Mouse (Mus musculus): ENCODE measurements at regions not wholly inside any gene's neighbourhood (a gene's known extent, or its start where the extent isn't known, plus 50 kb on each side); places are given as distances from the start of the nearest gene placed in this dataset.

DNA sequence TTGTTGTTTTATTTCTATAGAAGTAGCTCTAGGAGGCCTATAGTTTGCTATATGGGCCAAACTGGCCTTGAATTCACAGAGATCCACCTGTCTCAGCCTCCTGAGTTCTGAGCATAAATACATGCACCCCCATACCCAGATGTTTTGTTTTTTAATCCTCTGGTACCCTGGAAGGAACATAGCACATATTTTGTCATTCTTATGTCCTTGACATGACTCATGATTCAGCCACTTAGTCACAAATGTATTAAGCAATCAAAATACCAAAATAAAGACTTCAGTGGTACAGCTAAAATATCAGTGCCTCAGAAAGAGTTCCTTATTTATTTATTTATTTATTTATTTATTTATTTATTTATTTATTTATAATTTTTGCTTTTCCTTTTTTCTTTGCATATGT lies 1428.3 kb downstream of the Gsdmc2 start:
- TF ChIP-seq CTCF (IDR thresholded peaks at IDR 0.05; ENCODE audit: extremely low read depth, insufficient read length, insufficient replicate concordance, low read depth, low read length) = no peak
- no peak for TF ChIP-seq POLR2A (IDR thresholded peaks at IDR 0.05; ENCODE audit: low read depth, low read length)
- Histone ChIP-seq H3K36me3 (ENCODE audit: control insufficient read depth, insufficient read depth, low read length) (no peaks in the 10 kb centered on the region), H3K27ac (ENCODE audit: insufficient read depth, low read depth, low read length) (no peak overlapping the region), H3K4me3 (ENCODE audit: low read depth, low read length) (no peak overlapping the region), H3K27me3 (ENCODE audit: control insufficient read depth, insufficient read depth, low read length) (no peaks in the 10 kb centered on the region), H3K4me1 (ENCODE audit: control insufficient read depth, insufficient read depth, insufficient read length, low read length) (no peaks in the 10 kb centered on the region)

DNA sequence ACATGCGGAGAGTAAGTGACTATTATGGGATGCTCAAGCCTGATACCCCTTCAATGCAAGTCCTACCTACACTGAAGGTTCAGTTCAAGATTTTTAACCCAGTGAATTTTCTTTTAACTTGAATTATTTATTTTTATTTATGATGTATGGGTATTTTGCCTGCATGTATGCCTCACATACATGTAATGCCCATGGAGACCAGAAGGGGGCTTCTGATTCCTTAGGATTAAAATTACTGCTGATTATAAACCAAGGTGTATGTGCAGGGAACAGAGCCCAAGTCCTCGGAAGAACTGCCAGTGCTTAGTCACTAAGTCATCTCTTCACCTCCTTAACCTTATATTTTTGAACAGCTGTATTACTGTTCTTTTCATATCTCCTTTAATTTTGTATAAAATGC lies 1431.3 kb downstream of the Gsdmc2 start:
- H3K36me3 ChIP-seq (ENCODE audit: control insufficient read depth, insufficient read depth, low read length) = no peaks in the 10 kb centered on the region
- H3K4me3 ChIP-seq (ENCODE audit: low read depth, low read length) = no peak overlapping the region
- H3K4me1 ChIP-seq (ENCODE audit: control insufficient read depth, insufficient read depth, insufficient read length, low read length) = no peaks in the 10 kb centered on the region
- 94% methylated on average over 2 of the region's 2 CpGs for WGBS
- H3K27me3 ChIP-seq (ENCODE audit: control insufficient read depth, insufficient read depth, low read length) = no peaks in the 10 kb centered on the region
- H3K27ac ChIP-seq (ENCODE audit: insufficient read depth, low read depth, low read length) = no peak overlapping the region
- TF ChIP-seq CTCF (IDR thresholded peaks at IDR 0.05; ENCODE audit: extremely low read depth, insufficient read length, insufficient replicate concordance, low read depth, low read length) = no peak

DNA sequence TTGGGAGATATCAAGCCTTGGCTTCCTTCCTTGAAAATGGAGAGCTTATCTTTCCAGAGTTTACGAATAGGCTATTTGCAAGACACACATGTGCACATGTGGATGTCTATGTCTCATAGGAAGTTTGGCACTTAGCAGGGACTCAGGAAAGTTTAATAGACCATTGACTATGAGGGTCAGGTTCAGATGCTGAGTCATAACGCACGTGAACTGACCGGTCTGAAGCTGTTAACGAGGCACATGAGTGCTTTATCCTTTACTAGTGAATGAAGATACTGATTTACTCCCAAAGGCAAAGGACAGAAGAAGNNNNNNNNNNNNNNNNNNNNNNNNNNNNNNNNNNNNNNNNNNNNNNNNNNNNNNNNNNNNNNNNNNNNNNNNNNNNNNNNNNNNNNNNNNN lies 1442.8 kb downstream of the Gsdmc2 start:
- no peaks in the 10 kb centered on the region for H3K4me1 ChIP-seq (ENCODE audit: control insufficient read depth, insufficient read depth, insufficient read length, low read length)
- H3K36me3 ChIP-seq (ENCODE audit: control insufficient read depth, insufficient read depth, low read length) = no peaks in the 10 kb centered on the region
- no peak overlapping the region for H3K4me3 ChIP-seq (ENCODE audit: low read depth, low read length)
- no peaks in the 10 kb centered on the region for H3K27me3 ChIP-seq (ENCODE audit: control insufficient read depth, insufficient read depth, low read length)
- 76% methylated on average over 5 of the region's 5 CpGs for WGBS
- H3K27ac ChIP-seq (ENCODE audit: insufficient read depth, low read depth, low read length) = no peak overlapping the region
- TF ChIP-seq POLR2A (IDR thresholded peaks at IDR 0.05; ENCODE audit: low read depth, low read length) (no peak), CTCF (IDR thresholded peaks at IDR 0.05; ENCODE audit: extremely low read depth, insufficient read length, insufficient replicate concordance, low read depth, low read length) (no peak)

DNA sequence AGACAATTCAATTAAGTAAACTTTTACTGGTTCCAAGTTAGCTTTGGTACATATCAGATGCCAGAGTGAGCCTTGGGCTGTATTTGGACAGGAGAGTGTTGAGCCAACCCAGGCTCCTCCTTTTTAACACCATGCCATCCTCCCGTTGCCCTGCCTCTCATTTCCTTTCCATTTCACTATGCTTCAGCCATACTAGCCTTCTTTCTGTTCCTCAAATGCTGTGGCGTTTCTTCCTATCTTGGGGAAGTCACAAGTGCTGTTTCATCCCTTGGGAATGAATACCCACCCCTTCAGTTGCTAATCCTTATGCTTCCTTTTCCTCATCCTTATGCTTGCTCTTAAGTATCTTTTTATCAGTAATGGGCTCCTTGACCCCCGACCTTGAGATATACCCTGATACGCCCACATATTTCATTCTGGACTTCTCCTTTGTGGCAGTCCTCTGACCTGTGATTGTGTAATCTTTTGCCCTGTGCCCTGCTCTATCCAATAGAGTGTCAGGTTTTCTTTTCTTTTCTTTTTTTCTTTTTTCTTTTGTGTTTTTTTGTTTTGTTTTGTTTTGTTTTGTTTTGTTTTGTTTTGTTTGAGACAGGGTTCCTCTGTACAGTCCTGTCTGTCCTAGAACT lies 1443.9 kb downstream of the Gsdmc2 start:
- WGBS = 47% methylated on average over 4 of the region's 4 CpGs
- no peaks in the 10 kb centered on the region for H3K36me3 ChIP-seq (ENCODE audit: control insufficient read depth, insufficient read depth, low read length)
- TF ChIP-seq CTCF (IDR thresholded peaks at IDR 0.05; ENCODE audit: extremely low read depth, insufficient read length, insufficient replicate concordance, low read depth, low read length) (no peak), POLR2A (IDR thresholded peaks at IDR 0.05; ENCODE audit: low read depth, low read length) (no peak)
- H3K27me3 ChIP-seq (ENCODE audit: control insufficient read depth, insufficient read depth, low read length) = no peaks in the 10 kb centered on the region
- no peak overlapping the region for H3K4me3 ChIP-seq (ENCODE audit: low read depth, low read length)
- H3K27ac ChIP-seq (ENCODE audit: insufficient read depth, low read depth, low read length) = no peak overlapping the region
- H3K4me1 ChIP-seq (ENCODE audit: control insufficient read depth, insufficient read depth, insufficient read length, low read length) = no peaks in the 10 kb centered on the region

DNA sequence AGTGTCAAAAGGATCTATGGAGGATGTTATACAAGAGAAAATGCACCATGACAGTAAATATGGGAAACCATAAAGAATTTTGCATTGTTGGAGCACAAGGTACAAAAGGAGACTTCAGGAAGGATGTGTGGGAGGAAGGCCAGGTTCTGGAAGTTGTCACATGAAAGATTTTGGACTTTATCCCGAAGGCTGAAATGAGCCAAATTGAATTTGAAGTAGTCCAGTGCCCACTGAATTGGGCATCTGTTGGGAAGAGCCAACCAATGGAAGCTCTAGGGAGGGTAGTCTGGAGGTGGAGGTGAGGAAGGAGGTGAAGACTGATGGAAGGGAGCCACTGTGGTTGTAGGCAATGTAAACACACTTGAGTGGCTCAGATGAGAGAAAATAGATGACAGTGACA lies 1445.6 kb downstream of the Gsdmc2 start:
- TF ChIP-seq CTCF (IDR thresholded peaks at IDR 0.05; ENCODE audit: extremely low read depth, insufficient read length, insufficient replicate concordance, low read depth, low read length) = no peak
- TF ChIP-seq POLR2A (IDR thresholded peaks at IDR 0.05; ENCODE audit: low read depth, low read length) = no peak
- H3K36me3 ChIP-seq (ENCODE audit: control insufficient read depth, insufficient read depth, low read length) = no peaks in the 10 kb centered on the region
- WGBS = 79% methylated on average over 1 of the region's 1 CpGs

DNA sequence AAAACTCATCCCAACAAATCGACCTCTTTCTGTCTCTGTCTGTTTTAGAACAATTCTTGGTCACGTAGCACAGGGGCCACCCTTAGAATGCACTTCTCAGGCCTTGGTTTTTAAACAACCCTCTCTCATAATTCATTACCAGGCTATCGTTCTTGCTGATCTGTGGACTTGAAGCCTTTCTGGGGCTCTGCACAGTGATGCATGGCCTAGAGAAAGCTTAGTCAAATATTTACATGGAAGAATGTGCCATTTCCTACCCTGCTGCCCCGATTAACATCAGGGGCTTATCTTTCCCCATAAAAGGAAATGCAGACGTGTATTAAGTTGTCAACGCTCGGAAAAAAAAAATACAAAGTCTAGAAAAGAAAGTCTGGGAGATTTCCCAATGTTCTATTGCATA lies 1448.0 kb downstream of the Gsdmc2 start:
- no peak overlapping the region for H3K27ac ChIP-seq (ENCODE audit: insufficient read depth, low read depth, low read length)
- WGBS = 29% methylated on average over 7 of the region's 7 CpGs

More for the DNA sequence above, 1445.6 kb downstream of the Gsdmc2 start:
- Histone ChIP-seq H3K27me3 (ENCODE audit: control insufficient read depth, insufficient read depth, low read length) (no peaks in the 10 kb centered on the region), H3K27ac (ENCODE audit: insufficient read depth, low read depth, low read length) (no peak overlapping the region), H3K4me1 (ENCODE audit: control insufficient read depth, insufficient read depth, insufficient read length, low read length) (no peaks in the 10 kb centered on the region), H3K4me3 (ENCODE audit: low read depth, low read length) (no peak overlapping the region)

DNA sequence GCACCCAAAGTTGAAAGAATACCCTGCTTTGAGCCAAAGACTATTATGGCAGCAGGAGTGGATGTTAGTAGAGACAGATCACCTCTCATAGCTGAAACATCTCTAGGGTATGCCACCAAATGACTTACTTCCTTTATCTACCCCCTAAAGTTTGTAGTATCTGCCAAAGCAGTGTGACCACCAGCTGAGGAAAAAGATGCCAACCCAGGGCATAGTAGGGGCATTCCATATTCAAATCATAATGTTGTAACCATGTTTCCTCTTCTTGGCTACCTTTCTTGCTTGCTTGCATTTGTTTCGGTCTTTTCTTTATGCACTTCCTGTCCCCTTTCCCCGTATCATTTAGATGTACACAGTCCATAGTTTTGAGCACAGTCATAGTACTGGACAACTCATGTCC lies 1449.6 kb downstream of the Gsdmc2 start:
- H3K4me3 ChIP-seq (ENCODE audit: low read depth, low read length) = no peak overlapping the region

More for the DNA sequence above, 1448.0 kb downstream of the Gsdmc2 start:
- H3K4me1 ChIP-seq (ENCODE audit: control insufficient read depth, insufficient read depth, insufficient read length, low read length) = no peaks in the 10 kb centered on the region
- H3K36me3 ChIP-seq (ENCODE audit: control insufficient read depth, insufficient read depth, low read length) = no peaks in the 10 kb centered on the region
- no peaks in the 10 kb centered on the region for H3K27me3 ChIP-seq (ENCODE audit: control insufficient read depth, insufficient read depth, low read length)
- H3K4me3 ChIP-seq (ENCODE audit: low read depth, low read length) = no peak overlapping the region
- TF ChIP-seq POLR2A (IDR thresholded peaks at IDR 0.05; ENCODE audit: low read depth, low read length) = no peak
- TF ChIP-seq CTCF (IDR thresholded peaks at IDR 0.05; ENCODE audit: extremely low read depth, insufficient read length, insufficient replicate concordance, low read depth, low read length) = no peak

More for the DNA sequence above, 1449.6 kb downstream of the Gsdmc2 start:
- 89% methylated on average over 2 of the region's 2 CpGs for WGBS
- TF ChIP-seq CTCF (IDR thresholded peaks at IDR 0.05; ENCODE audit: extremely low read depth, insufficient read length, insufficient replicate concordance, low read depth, low read length) (no peak), POLR2A (IDR thresholded peaks at IDR 0.05; ENCODE audit: low read depth, low read length) (no peak)
- Histone ChIP-seq H3K4me1 (ENCODE audit: control insufficient read depth, insufficient read depth, insufficient read length, low read length) (no peaks in the 10 kb centered on the region), H3K36me3 (ENCODE audit: control insufficient read depth, insufficient read depth, low read length) (no peaks in the 10 kb centered on the region), H3K27me3 (ENCODE audit: control insufficient read depth, insufficient read depth, low read length) (no peaks in the 10 kb centered on the region), H3K27ac (ENCODE audit: insufficient read depth, low read depth, low read length) (no peak overlapping the region)

Data from small intestine, adult 2 months (tissue).